Mouse (Mus musculus) induced T-regulatory cell, adult 2 months (primary cell): ENCODE results near the gene Ccser1.

Experiments used
- DNase-seq: peaks from one replicate; pipeline ENCODE4 v3.0.0-alpha.2; 2012; ENCODE audit warnings: low read depth

The Ccser1 gene

GRCm38 (mm10) chr6:62055276-62055675, 875.2 kb downstream of the Ccser1 start:
- DNase-seq = no peak

GRCm38 (mm10) chr6:62066363-62067023, 886.4 kb downstream of the Ccser1 start:
- DNase-seq = no peak

GRCm38 (mm10) chr6:62067024-62067380, 886.9 kb downstream of the Ccser1 start:
- DNase-seq = no peak

GRCm38 (mm10) chr6:62105464-62105863, 925.3 kb downstream of the Ccser1 start:
- no peak for DNase-seq

- DNase-seq = no peak
Measured at GRCm38 (mm10) chr6:62132531-62132930, 952.4 kb downstream of the Ccser1 start.

GRCm38 (mm10) chr6:62160320-62160719, 980.2 kb downstream of the Ccser1 start:
- DNase-seq = no peak

- DNase-seq = no peak
Measured at GRCm38 (mm10) chr6:62162596-62162995, 982.5 kb downstream of the Ccser1 start.

GRCm38 (mm10) chr6:62163826-62164225, 983.7 kb downstream of the Ccser1 start:
- no peak for DNase-seq

GRCm38 (mm10) chr6:62196496-62197188, 1016.5 kb downstream of the Ccser1 start:
- no peak for DNase-seq

GRCm38 (mm10) chr6:62198768-62199167, 1018.6 kb downstream of the Ccser1 start:
- no peak for DNase-seq

GRCm38 (mm10) chr6:62205013-62205412, 1024.9 kb downstream of the Ccser1 start:
- no peak for DNase-seq

GRCm38 (mm10) chr6:62221856-62222255, 1041.7 kb downstream of the Ccser1 start:
- no peak for DNase-seq

- no peak for DNase-seq
Measured at GRCm38 (mm10) chr6:62263899-62264298, 1083.8 kb downstream of the Ccser1 start.

GRCm38 (mm10) chr6:62264525-62264924, 1084.4 kb downstream of the Ccser1 start:
- no peak for DNase-seq

- DNase-seq = no peak
Measured at GRCm38 (mm10) chr6:62281256-62281655, 1101.1 kb downstream of the Ccser1 start.

- DNase-seq = no peak
Measured at GRCm38 (mm10) chr6:62301576-62302312, 1121.6 kb downstream of the Ccser1 start.

GRCm38 (mm10) chr6:62318627-62319026, 1138.5 kb downstream of the Ccser1 start:
- no peak for DNase-seq

GRCm38 (mm10) chr6:62340319-62340718, 1160.2 kb downstream of the Ccser1 start:
- no peak for DNase-seq

- DNase-seq = no peak
Measured at GRCm38 (mm10) chr6:62367802-62368201, 1187.7 kb downstream of the Ccser1 start.
